Mouse (Mus musculus) CH12.LX (cell line): Measurements from ENCODE around the gene Olfr62.

ENCODE experiments used
- CHD2 ChIP-seq: IDR thresholded peaks from 2 replicates; pipeline ENCODE4 v1.6.1; 2011; ENCODE audit warnings: low read length, improper control_type of control experiment
- CTCF ChIP-seq, 2 experiments: IDR thresholded peaks in 1 of 2; conservative IDR thresholded peaks in 1 of 2; 2 replicates each; pipeline ENCODE4 v1.5.1; 2011 to 2012; ENCODE audit warnings: low read depth in 2 of 2, low read length in 2 of 2, improper control_type of control experiment in 1 of 2, inconsistent platforms in 1 of 2, mild to moderate bottlenecking in 1 of 2, moderate library complexity in 1 of 2
- HCFC1 ChIP-seq: IDR thresholded peaks from 2 replicates; pipeline ENCODE4 v1.6.1; 2012; ENCODE audit warnings: low read depth, mild to moderate bottlenecking, inconsistent platforms, low read length, improper control_type of control experiment
- IRF4 ChIP-seq: IDR thresholded peaks from 2 replicates; pipeline ENCODE4 v1.6.1; 2014; ENCODE audit warnings: low read depth, mild to moderate bottlenecking, inconsistent platforms, low read length, improper control_type of control experiment
- MAFK ChIP-seq: IDR thresholded peaks from 2 replicates; pipeline ENCODE4 v1.6.1; 2011; ENCODE audit warnings: low read length, improper control_type of control experiment; ENCODE audit not compliant: insufficient replicate concordance

DNA sequence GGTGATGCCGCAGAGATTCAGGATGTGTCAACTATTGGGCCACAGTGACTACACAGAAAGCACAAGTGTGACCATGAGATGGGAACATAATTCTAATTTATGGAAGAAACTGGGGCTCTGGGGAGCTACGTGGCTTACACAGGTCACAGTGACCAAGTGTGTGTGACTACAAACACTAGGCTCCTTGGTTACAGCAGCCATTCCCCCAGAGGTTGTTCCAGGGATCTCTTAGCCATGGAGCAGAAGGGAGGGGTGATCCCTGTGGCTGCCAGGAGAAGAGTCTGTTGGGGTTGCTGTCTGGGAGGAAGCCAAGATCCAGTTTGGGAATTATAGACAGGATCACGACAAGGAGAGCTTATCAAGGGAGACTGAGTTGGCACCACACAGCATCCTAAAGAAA is 44.5 kb downstream of the Olfr62 start, which contains the start of gene Olfr1341:
- TF ChIP-seq MAFK = no peak
- TF ChIP-seq HCFC1 = no peak
- no peak for TF ChIP-seq CHD2
- TF ChIP-seq CTCF (conservative IDR thresholded peaks at IDR 0.05 in 1 of 2, IDR thresholded peaks at IDR 0.05 in 1 of 2; ENCODE audit: low read depth in 2 of 2, low read length in 2 of 2) = no peak
- TF ChIP-seq IRF4 = no peak
